Mouse (Mus musculus): Measurements from ENCODE around the gene Emc9. TPM values are rescaled to one million over a fixed set of nuclear protein-coding genes. Genes with fewer than 3 reads are reported as not detected.
A peak's percentile ranks its signal among the peaks of the same experiment; 100 is the strongest.

The Emc9 gene
- polyA plus RNA-seq, 1 experiment from 2014 or later: 14.8 TPM

DNA sequence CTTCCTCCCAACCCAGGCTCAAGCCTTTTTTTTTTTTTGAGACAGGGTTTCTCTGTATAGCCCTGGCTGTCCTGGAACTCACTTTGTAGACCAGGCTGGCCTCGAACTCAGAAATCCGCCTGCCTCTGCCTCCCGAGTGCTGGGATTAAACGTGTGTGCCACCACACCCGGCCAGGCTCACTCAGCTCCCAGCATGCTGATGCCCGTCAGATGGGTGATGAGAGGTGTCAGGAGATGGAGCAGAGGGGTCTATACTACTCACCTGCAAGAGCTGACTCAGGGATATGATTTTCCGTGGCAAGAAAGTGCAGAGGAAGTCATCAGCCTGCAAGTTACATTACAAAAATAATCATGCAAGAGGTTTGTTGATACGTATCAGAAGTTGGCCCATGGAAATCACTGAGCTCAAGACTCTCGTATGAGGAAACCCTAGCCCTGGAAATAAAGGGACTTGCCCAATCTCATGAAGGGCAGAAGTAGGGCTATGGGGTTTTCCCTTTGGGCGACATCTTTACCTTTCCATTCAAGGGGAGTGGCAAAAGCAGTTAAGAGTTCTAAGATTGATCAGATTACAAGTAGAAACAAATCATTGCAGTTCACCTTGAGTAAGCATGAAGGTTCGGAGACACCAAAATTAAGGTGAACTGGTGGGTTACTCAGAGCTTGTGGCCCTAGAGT, 4.8 kb upstream of the Emc9 start:
- peak overlapping the region; percentile 95 for H3K4me3 ChIP-seq
- H3K36me3 ChIP-seq: peaks cover 45% of the 10 kb centered on the region
- H3K4me1 ChIP-seq: peaks cover 40% of the 10 kb centered on the region
- H3K9ac ChIP-seq: peak overlapping the region; percentile 88
- peak overlapping the region; percentile 99 for H3K27ac ChIP-seq (replicated peaks)
- no peaks in the 10 kb centered on the region for H3K27me3 ChIP-seq (replicated peaks)
- no peak for ATAC-seq (ENCODE audit: extremely low read depth, insufficient number of reproducible peaks, low FRiP score, low TSS enrichment)
- no peaks in the 10 kb centered on the region for H3K9me3 ChIP-seq
- peak overlapping the region; percentile 96 for H3K4me2 ChIP-seq
- 81% methylated on average over 11 of the region's 11 CpGs for WGBS

DNA sequence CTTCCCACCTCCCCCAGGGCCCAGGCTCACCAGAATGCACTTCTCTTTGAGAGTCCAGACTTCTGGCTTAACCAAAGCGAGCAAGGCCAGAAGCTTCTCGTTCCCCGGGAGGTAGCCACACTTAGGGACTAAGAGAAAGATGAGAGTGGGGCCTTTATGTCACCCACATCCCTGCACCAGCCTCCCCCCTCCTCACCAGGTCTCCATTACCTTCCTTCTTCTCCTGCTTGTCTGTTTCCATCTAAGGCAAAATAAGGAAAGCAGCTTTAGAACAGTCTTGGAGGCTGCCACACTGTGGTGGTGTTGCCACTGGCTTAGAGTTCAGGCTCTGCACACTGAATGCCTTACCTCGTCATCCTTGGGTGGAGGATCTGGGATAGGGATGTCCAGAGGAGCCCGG, 4.2 kb upstream of the Emc9 start:
- Histone ChIP-seq H3K9ac (no peak overlapping the region), H3K36me3 (peaks cover 38% of the 10 kb centered on the region), H3K27ac (replicated peaks) (no peak overlapping the region), H3K4me1 (peaks cover 44% of the 10 kb centered on the region), H3K4me2 (no peak overlapping the region), H3K4me3 (no peak overlapping the region), H3K9me3 (no peaks in the 10 kb centered on the region), H3K27me3 (replicated peaks) (no peaks in the 10 kb centered on the region)
- WGBS: 89% methylated on average over 5 of the region's 5 CpGs
- no peak for ATAC-seq (ENCODE audit: extremely low read depth, insufficient number of reproducible peaks, low FRiP score, low TSS enrichment)

DNA sequence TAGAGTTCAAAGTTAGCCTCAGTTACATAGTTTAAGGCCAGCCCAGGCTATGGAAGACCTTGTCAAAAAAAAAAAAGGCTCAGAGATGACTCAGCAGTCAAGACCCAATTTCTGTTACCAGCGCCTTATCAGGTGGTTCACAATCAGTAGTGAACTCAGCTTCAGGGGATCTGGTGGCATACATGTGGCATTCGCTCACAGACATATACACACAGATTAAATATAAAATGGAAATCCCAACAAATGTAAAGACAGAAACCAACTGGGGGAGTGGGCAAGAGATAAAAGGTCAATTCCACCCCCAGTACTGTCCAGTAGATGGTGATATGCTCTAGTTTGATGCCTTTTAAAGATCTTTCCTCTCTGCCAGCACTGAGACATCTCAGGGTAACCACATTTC, 1.0 kb upstream of the Emc9 start:
- Histone ChIP-seq H3K9ac (no peak overlapping the region), H3K36me3 (peaks cover 46% of the 10 kb centered on the region), H3K9me3 (no peaks in the 10 kb centered on the region), H3K27me3 (replicated peaks) (no peaks in the 10 kb centered on the region), H3K4me3 (no peak overlapping the region), H3K27ac (replicated peaks) (no peak overlapping the region), H3K4me2 (no peak overlapping the region), H3K4me1 (peaks cover 30% of the 10 kb centered on the region)
- no peak for ATAC-seq (ENCODE audit: extremely low read depth, insufficient number of reproducible peaks, low FRiP score, low TSS enrichment)
- WGBS: 78% methylated on average over 2 of the region's 2 CpGs

DNA sequence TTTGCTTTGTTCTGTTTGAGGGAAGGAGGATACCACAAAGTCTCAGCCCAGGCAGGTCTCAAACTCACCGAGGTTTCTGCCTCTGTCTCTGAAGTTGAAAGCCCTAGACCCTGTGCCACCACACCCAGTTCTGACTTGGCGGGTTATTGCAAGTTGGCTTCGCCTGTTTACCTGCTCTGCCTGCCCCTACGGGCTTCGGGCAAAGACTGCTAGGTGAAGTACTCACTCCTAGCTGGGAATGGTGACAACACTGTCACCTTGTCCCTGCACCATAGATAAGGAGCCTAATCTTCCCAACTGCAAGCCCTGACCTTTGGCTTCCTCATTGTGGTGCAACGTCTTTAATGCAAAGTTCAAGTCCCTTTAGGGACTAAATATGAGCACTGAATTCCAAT, 461 bp upstream of the Emc9 start:
- Histone ChIP-seq H3K9ac (peak overlapping the region; percentile 81; the same call in 1 of the 2 replicates), H3K27me3 (replicated peaks) (no peaks in the 10 kb centered on the region), H3K27ac (replicated peaks) (peak overlapping the region; percentile 69), H3K9me3 (no peaks in the 10 kb centered on the region), H3K36me3 (peaks cover 52% of the 10 kb centered on the region), H3K4me1 (peaks cover 30% of the 10 kb centered on the region), H3K4me3 (peak overlapping the region; percentile 61), H3K4me2 (peak overlapping the region; percentile 78)
- 44% methylated on average over 6 of the region's 6 CpGs for WGBS
- ATAC-seq (ENCODE audit: extremely low read depth, insufficient number of reproducible peaks, low FRiP score, low TSS enrichment): no peak

DNA sequence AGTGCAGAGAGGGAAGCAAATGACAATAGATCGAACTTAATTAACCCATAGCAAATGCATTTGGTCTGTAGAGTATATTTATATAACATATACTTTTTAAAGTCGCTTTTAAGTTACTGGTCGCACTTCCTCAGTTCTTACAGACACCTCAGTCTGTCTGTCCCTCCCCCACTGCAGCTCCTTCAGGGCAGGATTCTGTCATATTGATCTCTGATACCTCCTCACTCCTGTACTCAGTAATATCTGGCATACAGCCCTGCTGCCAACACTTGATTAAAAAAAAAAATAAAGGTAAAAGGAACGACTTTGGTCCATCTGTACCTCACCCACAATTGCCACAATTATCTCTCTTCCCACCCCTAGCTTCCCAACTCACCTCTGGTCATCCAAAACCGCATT, 800 bp downstream of the Emc9 start:
- 38% methylated on average over 5 of the region's 5 CpGs for WGBS
- H3K27me3 ChIP-seq (replicated peaks): no peaks in the 10 kb centered on the region
- peak overlapping the region; percentile 69; the same call in 1 of the 2 replicates for H3K27ac ChIP-seq (replicated peaks)

DNA sequence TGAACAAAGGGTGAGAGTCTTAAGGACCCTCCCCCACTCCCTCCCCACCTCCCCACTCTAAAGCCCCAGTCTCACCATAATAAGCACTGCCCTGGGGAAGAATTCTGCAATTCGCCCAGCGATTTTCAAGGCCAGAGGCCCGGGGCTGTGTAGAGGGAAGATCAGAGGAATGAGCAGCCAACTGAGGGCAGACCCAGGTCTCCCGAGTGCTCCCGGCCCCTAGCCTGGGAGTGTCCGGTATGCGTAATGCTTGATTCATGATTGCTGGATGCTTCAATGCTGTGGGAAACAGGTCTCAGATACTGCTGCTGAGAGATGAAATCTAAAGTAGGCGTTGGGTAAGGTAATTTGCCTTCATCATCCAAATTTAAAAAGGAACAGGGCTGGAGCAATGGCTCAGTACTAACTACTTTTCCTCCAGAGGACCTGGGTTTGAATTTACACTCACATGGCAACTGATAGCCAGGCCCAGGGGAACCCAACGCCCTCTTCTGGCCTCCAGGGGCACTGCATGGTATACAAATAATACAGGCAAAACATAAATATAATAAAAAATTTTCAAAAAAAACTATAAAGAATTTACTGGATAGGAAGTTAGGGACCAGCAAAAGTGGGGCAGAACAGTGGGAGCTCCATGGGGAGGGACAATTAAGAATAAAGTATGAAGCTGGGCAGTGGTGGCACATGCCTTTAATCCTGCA, 3.0 kb downstream of the Emc9 start:
- no peak overlapping the region for H3K4me2 ChIP-seq

More for the DNA sequence above, 800 bp downstream of the Emc9 start:
- Histone ChIP-seq H3K4me2 (peak overlapping the region; percentile 78), H3K4me1 (peaks cover 26% of the 10 kb centered on the region), H3K9me3 (no peaks in the 10 kb centered on the region), H3K36me3 (peaks cover 61% of the 10 kb centered on the region), H3K4me3 (peak overlapping the region; percentile 61), H3K9ac (peak overlapping the region; percentile 81)
- ATAC-seq (ENCODE audit: extremely low read depth, insufficient number of reproducible peaks, low FRiP score, low TSS enrichment): no peak

DNA sequence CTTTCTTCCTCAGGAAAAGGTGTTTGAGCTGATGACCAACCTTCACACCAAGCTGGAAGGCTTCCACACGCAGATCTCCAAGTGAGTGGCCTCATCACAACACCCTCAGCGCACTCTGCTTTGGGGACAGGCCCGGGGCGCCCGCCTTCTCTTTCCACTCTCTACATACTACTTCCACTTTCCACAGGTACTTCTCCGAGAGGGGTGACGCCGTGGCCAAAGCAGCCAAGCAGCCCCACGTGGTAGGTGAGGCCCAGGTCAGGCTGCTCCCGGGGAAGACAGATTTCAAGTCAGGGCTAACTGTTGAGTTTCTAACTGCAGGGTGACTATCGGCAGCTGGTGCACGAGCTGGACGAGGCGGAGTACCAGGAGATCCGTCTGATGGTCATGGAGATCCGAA, 4.4 kb downstream of the Emc9 start:
- no peak for ATAC-seq (ENCODE audit: extremely low read depth, insufficient number of reproducible peaks, low FRiP score, low TSS enrichment)
- Histone ChIP-seq H3K27ac (replicated peaks) (no peak overlapping the region), H3K9me3 (no peaks in the 10 kb centered on the region), H3K9ac (no peak overlapping the region), H3K27me3 (replicated peaks) (no peaks in the 10 kb centered on the region), H3K36me3 (peaks cover 34% of the 10 kb centered on the region), H3K4me3 (no peak overlapping the region), H3K4me2 (no peak overlapping the region), H3K4me1 (peaks cover 45% of the 10 kb centered on the region)
- WGBS: 87% methylated on average over 16 of the region's 16 CpGs

More for the DNA sequence above, 3.0 kb downstream of the Emc9 start:
- no peak for ATAC-seq (ENCODE audit: extremely low read depth, insufficient number of reproducible peaks, low FRiP score, low TSS enrichment)
- H3K4me3 ChIP-seq: no peak overlapping the region
- WGBS: 76% methylated on average over 9 of the region's 9 CpGs
- no peak overlapping the region for H3K9ac ChIP-seq
- H3K27ac ChIP-seq (replicated peaks): no peak overlapping the region
- peaks cover 38% of the 10 kb centered on the region for H3K4me1 ChIP-seq
- no peaks in the 10 kb centered on the region for H3K27me3 ChIP-seq (replicated peaks)
- no peaks in the 10 kb centered on the region for H3K9me3 ChIP-seq
- H3K36me3 ChIP-seq: peaks cover 40% of the 10 kb centered on the region

DNA sequence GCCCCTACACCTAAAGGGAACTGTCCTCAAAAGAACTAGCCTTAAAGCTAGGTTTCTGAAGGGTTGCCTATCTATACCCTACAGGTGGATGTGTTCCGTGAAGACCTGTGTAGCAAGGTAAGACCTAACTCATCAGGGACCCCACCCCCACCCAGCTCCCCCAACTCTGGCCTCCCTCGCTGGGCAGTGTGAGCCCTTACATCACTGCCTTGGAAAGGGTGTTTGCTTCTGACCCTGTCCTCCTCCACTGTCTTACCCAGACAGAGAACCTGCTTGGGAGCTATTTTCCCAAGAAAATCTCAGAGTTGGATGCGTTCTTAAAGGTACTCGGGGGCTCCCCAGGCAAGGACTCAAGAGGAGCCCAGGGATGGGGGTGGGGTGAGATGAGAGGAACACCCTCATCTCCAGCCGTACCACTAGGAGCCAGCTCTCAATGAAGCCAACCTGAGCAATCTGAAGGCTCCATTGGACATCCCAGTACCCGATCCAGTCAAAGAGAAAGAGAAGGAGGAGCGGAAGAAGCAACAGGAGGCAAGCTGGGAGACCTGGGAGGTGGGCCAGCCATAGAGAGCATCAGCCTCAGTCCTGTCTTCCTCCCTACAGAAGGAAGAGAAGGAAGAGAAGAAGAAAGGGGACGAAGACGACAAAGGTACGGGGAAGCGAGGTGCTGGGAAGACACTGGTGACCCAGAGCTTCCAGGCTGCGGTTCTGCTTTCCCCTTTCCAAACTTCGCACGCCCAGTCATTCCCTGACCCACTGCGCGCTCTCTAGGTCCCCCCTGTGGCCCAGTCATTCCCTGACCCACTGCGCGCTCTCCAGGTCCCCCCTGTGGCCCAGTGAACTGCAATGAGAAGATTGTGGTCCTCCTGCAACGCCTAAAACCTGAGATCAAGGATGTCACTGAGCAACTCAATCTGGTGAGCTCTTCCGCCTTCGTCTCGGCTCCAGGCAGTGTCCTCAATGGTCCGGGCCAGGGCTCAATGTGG, 5.3 kb downstream of the Emc9 start:
- Histone ChIP-seq H3K4me1 (peaks cover 48% of the 10 kb centered on the region), H3K4me2 (peak overlapping the region; percentile 86), H3K9ac (no peak overlapping the region), H3K36me3 (peaks cover 34% of the 10 kb centered on the region), H3K27me3 (replicated peaks) (no peaks in the 10 kb centered on the region), H3K4me3 (peak overlapping the region; percentile 83; the same call in 1 of the 2 replicates), H3K9me3 (no peaks in the 10 kb centered on the region), H3K27ac (replicated peaks) (no peak overlapping the region)
- no peak for ATAC-seq (ENCODE audit: extremely low read depth, insufficient number of reproducible peaks, low FRiP score, low TSS enrichment)
- 85% methylated on average over 23 of the region's 23 CpGs for WGBS

DNA sequence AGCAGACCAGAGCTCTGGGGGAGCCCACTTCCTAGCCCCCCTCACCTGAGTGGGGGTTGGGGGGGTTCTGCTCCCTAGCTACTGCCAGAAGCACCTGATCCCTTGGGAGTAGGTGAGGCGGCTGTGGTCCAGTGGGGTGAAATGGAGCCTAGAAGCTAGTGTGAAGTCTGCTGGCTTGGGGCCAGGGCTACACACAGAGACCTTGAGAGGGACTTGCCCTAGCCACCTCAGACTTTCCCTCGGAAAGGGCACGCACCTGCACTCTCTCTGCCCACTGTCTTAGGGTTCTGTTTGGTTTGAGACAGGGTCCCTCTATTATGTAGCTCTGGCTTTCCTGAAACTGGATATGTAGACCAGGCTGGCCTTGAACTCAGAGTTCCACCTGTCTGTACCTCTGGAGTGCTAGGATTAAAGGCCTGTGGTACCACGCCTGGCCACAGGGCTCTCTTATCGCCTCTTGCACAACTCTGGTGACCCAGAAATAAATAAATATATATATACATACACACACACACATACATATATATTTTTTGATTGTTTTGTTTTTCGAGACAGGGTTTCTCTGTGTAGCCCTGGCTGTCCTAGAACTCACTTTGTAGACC, 6.3 kb downstream of the Emc9 start:
- 18% methylated on average over 6 of the region's 6 CpGs for WGBS

DNA sequence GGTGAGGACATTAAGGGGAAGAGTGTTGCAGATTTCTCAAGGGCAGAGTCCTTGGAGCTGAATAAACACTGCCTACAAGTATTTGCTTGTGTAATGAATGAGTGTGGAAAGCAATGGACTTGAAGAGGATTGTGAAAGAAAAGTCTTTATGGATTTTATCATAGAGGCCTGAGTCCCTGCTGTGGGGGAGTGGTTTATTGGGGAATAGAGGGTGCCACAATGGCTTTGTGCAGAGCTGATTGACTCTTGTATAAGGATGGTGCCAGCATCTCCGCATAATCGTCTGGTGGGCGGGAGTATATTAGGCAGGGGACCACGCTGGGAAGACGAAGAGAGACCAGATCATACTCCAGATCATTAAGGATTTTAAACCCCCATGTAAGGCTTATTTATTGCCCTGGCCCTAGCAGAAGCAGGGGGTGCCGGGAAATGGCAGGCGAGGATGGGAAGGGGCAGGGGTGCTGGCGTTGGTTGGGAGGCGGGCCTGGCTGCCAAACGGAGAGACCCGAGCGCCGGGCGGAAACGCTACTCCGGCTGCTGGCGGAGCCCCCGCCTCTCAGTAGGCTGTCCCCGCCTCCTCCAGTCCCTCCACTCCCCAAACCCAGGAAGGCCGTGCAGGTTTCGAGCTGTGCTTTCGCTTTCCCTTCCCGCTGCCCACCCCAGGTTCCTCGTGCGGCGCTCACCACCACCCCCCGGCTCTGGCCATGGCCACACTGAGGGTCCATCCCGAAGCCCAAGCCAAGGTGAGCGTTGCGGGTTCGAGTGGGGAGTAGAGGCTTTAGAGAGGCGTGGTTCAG, 7.0 kb downstream of the Emc9 start, which contains the start of gene Psme1:
TSS of gene Psme1 (plus strand) at position 253 of the 797 bp plus-strand sequence.
- peaks cover 29% of the 10 kb centered on the region for H3K36me3 ChIP-seq
- no peaks in the 10 kb centered on the region for H3K27me3 ChIP-seq (replicated peaks)
- no peaks in the 10 kb centered on the region for H3K9me3 ChIP-seq
- peak within 1 kb of the TSS; percentile 83 for H3K4me3 ChIP-seq
- 1% methylated on average over 31 of the region's 32 CpGs for WGBS
- H3K9ac ChIP-seq: peak within 1 kb of the TSS; percentile 94
- peak within 1 kb of the TSS; percentile 98 for H3K27ac ChIP-seq (replicated peaks)
- ATAC-seq (ENCODE audit: extremely low read depth, insufficient number of reproducible peaks, low FRiP score, low TSS enrichment): peak; percentile 45
- peak within 1 kb of the TSS; percentile 86 for H3K4me2 ChIP-seq
- peaks cover 50% of the 10 kb centered on the region for H3K4me1 ChIP-seq

More for the DNA sequence above, 6.3 kb downstream of the Emc9 start:
- ATAC-seq (ENCODE audit: extremely low read depth, insufficient number of reproducible peaks, low FRiP score, low TSS enrichment): 0 out of 2 replicates have a peak, but pooled peaks have one; percentile 1
- Histone ChIP-seq H3K9me3 (no peaks in the 10 kb centered on the region), H3K9ac (peak overlapping the region; percentile 94), H3K27ac (replicated peaks) (peak overlapping the region; percentile 87), H3K4me2 (peak overlapping the region; percentile 86), H3K27me3 (replicated peaks) (no peaks in the 10 kb centered on the region), H3K36me3 (peaks cover 34% of the 10 kb centered on the region), H3K4me1 (peaks cover 50% of the 10 kb centered on the region), H3K4me3 (peak overlapping the region; percentile 83)

Measured in heart, embryonic 13.5 days (tissue).